Mouse (Mus musculus) retina, postnatal 7 days (tissue): ENCODE results near the gene Rapgef3.

Experiments
- DNase-seq: peaks from one replicate; pipeline ENCODE4 v3.0.0-alpha.2; 2012; ENCODE audit warnings: low read depth, low spot score

Gene Rapgef3

DNA sequence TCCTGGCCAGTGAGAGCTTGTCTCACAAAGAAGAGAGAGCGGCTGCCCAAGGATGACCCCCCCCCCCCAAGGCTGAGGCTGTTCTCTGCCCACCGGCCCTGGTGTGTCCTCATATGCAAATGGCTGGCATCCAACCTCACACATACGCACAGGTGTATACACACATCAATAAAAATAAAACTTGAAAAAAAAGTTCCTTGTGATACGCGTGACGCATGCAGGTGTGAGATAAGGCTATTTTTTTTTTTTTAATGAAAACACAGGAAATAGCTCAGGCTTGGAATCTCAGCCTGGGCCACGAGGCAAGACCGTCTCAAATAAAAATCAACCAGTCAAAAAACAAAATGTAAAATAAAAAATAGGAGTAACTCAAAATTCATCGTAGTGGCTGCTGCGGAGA is 21.5 kb downstream of the Rapgef3 start:
- DNase-seq, result no peak

DNA sequence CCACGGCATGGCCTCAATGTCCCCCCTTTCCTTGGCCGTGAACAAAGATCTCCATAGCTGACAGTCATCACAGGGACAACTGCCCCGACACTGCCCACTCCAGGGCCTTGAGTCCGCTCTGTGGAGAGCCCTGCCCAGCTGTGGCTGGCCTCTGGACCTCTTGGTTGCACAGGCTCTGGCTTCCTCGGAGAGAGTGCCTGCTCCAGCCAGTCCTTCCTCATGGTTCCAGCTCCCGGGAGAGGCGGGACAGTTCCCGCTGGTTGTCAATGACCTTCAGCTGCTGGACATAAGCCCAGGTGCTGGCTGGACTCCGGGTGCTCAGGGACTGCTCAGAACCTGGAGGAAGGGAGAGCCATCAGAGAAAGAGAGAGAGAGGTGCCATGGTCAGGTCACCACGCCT is 22.4 kb downstream of the Rapgef3 start:
- no peak for DNase-seq

DNA sequence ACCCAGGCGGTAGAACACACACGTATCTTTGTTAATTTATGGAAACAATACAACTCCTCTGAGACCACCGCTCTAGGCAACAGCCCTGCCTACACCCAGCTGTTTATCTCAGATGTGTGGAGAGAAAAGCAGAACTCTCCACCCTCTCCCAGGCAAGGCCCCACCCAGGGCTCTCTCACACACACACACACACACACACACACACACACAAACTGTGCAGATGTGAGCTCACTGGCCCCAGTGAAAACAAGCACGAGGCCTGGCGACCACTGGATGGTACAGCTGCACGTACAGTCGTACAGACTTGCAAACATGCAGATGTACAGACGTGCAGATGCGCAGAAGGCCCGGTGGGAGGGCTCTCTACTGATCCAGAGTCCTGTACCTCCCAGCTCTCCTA is 22.8 kb downstream of the Rapgef3 start:
- no peak for DNase-seq

DNA sequence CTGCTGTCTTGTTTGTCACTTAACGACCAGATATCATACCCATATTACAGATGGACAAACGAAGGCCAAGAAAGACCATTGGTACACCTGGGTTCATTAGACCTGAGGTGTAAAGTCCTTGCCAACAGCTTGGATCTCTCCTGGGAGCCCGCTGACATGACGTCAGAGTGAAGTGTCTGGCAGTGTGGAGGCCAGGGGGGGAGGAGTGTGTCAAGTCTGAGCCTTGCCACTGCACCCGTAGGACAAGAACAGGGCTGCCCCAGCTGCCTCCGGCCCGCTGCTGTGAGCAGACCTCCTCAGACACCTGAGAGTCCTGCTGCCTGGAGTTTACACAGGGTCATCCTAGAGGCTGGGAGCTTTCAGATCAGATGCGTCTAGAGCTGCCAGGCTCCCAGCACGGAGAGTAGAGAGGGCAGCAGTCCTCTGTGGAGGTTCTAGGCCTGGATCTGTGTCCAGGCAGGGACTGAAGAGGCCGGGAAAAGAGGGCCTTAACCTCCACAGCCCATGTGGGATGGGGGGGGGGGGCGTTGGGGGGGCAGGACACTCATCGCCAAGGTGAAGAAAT is 23.7 kb downstream of the Rapgef3 start:
- DNase-seq, result no peak

DNA sequence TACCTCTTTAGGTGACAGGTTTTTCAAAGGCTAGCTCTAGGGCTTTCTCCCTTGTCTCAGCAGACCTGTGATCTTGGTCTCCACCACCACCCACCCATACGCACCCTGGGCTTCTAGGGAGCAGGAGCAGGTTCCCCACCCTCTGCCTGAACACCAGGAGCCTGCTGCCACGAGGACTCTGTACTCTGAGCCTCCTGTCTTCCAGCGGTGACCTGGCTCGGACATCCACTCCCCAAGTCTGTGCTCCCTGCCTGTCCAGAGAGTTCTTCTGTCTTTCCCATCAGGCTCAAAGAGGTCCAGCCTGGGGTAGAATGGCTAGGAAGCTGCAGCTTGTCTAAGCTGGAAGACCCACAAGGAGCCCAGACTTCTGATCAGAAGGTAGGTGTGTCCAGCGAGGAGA is 24.6 kb downstream of the Rapgef3 start:
- no peak for DNase-seq

- no peak for DNase-seq
Observed at GRCm38 (mm10) chr15:97742600-97742999, 25.2 kb downstream of the Rapgef3 start.

DNA sequence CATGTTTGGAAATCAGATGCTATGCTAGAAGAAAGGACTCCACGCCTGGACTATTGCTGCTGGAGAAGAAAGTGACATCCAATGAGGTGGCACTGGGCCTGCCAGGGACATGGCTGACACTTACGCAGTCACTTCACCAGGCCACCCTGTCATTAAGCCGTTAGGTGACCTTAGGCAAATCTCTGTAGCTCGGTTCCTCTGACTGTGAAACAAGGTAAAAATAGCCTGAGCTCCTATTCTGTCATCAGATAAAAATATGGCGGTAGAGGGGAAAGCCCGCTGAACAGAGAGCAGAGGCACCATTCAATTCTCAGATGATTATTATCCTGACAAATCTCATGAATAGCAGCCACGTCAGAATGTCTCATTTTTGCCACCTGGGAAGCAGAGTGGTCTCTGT is 25.7 kb downstream of the Rapgef3 start:
- no peak for DNase-seq

DNA sequence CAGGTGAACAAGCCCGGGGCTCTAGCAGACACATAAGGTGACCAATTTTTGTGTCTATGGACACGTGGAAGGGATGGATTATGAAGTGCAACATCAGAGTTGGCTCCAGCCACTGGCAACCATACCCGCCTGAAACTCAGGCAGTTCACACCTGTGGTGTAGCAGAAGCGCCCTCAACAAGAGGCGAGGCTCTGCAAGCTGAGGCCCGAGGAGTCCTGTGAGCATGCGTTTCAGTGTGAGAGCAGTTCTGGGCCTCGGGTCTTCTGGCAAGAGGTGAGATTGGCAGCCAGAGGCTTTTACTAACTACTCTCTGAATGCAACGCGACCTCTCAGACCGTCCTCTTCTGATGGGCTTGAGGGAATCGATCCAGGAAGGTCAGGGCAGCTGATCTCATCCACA is 26.1 kb downstream of the Rapgef3 start:
- no peak for DNase-seq

DNA sequence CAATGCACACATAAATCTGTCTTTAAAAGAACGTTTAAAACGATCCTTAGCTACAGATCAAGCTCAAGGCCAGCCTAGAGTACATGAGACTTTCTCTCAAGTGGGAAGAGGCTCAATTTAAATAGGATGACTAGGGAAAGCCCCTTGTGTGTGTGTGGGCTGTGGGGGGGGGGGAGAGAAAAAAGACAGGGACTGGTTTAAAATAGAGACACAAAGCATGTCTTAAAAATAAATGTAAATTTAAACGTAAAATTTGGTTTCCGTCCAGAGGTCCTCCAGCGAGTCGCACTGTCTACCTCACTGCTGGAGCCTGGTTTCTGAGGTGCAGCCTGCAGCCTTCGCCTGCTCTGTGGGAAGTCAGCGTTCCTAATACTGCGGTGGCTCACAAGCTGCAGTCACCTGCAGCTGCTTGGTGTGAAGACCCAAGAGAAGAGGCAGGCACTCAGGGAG is 27.5 kb downstream of the Rapgef3 start:
- no peak for DNase-seq

GRCm38 (mm10) chr15:97738923-97739322 is 28.8 kb downstream of the Rapgef3 start:
- no peak for DNase-seq

DNA sequence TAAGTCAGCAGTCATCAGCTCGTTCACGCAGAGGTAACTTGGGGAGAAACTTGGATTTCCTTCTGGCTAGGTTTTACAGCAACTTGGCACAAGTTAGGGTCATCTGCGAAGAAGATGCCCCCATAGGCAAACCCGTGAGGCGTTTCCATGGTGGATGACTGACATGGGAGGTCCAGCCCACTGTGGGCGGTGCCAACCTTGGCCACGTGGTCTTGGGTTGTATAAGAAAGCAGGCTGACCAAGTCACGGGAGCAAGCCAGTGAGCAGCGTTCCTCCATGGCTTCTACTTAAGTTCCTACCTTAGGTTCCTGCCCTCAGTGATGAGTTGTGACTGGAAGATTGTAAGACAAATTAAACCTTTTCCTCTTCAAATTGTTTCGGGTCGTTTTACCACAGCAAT is 35.8 kb downstream of the Rapgef3 start:
- no peak for DNase-seq

DNA sequence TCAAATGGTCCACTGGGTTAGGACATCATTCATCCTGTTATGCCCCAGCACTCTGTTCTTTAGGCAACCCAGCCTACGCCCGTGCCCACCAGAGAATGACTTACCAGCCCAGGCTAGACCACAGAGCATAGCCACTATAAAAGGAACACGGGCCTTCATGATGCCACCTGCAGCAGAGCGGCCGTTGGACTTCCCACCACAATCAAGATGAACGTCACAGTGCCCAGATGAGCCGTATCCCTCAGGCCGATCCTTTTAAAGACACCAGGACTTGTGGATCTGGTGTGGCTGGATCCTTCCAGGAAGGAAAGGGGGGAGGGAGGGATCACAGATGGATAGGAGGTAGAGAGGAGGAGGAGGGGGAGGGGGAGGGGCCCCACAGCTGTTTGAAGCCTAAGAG is 36.7 kb downstream of the Rapgef3 start, which contains the start of gene Endou:
Endou (minus strand) TSS at position 229 of the 400 bp plus-strand sequence.
- no peak for DNase-seq

DNA sequence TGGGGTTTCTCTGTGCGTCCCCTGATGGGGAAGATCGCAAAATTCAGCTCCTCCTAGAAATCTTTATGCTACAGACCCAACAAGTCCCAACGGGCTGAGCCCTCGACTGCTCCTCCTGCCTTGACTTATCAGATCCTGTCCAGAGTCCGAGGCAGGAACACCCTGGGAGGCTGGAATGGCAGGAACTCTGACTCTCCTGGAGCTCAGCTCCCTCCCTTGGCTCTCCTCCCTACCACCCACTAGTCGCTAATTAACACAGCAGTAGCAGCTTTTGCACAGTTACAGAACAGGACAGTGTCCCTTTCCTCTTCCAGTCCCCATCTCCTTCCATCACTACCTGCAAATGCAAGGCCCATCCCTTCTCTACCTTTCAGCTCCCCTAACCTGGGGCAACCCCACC is 37.4 kb downstream of the Rapgef3 start:
- no peak for DNase-seq

GRCm38 (mm10) chr15:97728804-97729203 is 39.0 kb downstream of the Rapgef3 start:
- no peak for DNase-seq

DNA sequence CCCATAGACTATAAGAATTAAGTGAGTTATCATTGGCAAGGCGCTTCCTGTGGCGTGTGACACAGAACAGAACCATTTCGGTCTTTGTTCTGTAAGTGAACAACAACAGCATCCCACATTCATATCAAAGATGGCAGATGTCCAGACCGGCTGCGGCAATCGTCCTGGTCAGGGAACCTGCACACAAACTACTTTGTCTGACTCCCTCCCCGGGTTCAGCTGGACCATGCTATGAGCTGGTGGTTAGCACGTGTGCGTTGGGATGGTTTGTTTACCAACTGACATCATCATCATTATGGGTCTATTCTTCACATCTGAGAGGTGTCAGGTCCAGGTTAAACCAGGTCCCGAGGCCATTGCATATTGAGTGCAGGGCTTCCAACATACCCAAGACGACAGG is 39.4 kb downstream of the Rapgef3 start:
- DNase-seq, result no peak

GRCm38 (mm10) chr15:97727520-97727919 is 40.3 kb downstream of the Rapgef3 start:
- DNase-seq, result no peak

- no peak for DNase-seq
Observed at GRCm38 (mm10) chr15:97727048-97727447, 40.7 kb downstream of the Rapgef3 start.

DNA sequence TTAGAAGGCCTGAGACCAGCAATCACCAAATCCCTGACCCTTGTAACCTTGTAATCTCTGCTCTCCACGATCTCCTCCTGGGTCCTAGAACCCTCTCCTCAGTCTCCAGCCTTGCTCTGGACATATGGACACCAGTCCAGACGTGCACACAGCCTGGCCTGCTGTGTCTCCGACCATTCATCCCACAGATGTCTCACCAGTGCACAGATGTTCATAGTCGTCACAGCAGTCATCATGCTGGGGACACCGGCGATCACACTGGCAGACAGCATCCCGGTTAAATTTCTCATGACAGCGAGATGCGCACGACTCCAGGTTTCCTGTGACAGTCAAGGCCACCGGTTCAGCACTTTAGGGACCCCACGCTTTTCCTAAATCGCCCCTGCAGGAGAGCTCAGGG is 41.5 kb downstream of the Rapgef3 start:
- DNase-seq, result no peak

GRCm38 (mm10) chr15:97725198-97725785 is 42.5 kb downstream of the Rapgef3 start:
- no peak for DNase-seq

DNA sequence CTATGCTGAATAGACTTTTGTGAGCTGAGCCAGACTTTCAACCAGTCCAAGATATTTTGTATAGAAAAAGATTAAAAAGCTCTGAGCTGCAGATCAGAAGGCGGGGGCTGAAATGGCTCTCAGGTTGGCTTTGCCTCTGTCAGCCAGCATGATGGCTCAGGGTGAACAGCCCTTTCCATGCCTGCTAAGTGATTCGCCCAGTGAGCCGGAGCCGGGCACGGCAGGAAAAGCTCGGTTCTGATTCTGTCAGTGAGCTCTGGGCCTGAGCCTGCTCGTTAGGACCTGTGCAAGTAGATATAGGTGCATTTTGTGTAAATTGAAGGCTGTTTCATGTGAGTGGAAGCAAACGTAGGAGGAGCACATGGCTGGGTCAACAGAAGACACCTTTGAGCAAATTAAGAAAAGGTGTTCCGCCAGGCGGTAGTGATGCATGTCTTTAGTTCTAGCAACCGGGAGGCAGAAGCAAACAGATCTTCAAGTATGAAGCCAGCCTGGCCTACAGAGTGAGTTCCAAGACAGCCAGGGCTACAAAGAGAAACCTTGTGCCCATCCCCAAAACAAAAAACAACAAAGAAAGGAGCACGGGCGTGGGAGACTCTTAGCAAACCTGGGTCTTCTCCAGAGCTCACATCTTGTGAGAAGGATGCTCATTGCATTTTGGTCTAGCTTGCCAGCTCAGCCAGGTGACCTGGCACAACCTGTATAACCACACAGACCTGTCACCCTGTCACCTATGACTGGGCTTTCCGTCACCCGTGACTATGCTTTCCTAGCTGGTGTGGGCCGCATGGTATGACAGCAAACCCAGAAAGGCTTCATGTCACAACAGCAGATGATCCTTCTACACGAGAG is 43.2 kb downstream of the Rapgef3 start:
- DNase-seq, result no peak

DNA sequence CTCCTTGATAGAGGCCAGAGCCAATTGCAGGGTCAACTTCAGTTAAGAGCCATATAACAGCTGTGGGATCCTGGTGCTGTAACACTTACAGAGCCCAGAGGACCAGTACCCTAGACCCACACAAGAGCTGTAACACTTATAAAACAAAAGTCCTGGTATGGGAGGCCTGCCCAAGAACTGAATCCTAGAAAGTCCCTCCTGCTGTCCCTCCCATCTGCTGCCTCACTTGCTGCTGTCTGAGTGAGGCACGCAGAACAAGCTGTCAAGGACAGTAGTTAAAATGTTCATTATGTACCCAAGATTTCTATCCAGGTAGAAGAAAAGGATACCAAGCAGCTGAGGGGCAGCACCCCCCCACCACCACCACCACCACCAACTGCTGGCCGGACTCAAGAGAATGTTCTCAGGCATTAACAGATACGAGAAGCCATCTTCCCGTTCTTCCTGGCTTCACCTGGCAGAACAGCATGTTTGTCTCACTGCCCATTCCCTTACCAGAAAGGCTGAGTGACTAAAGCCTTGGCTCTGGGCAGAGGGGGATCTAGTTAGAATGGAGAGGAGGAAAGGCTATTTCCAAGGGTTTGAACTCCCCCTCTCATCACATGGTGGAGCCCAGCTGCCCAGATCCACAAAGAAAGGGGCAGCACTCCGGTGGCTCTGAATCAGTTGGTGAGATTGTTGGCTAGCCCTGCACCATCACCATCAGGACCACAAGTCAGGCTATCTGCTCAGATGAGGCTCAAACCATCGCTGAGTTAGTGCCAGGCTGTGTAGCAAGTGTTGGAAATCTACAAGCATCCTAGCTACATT is 44.0 kb downstream of the Rapgef3 start:
- no peak for DNase-seq
